Mouse (Mus musculus) heart, embryonic 11.5 days (tissue): ENCODE results near the gene Lamb3. TPM values are rescaled to one million over a fixed set of nuclear protein-coding genes. Genes with fewer than 3 reads are reported as not detected.

Source experiments
- ATAC-seq: fragments of 200-750 bp; cut with Nextera tagmentation; replicated peaks from 2 replicates; pipeline ENCODE4 v1.8.0; 2017; ENCODE audit warnings: moderate library complexity; ENCODE audit not compliant: insufficient number of reproducible peaks, low FRiP score, low TSS enrichment
- H3K27ac ChIP-seq: fragments of 300-500 bp; sonication (generic); 2 replicates; pipeline ENCODE4 v1.5.1; 2014; ENCODE audit warnings: mild to moderate bottlenecking, low read depth, low read length
- H3K27me3 ChIP-seq: fragments of 300-500 bp; sonication (generic); 2 replicates; pipeline ENCODE4 v1.6.1; 2014; ENCODE audit warnings: mild to moderate bottlenecking, low read length, mixed read lengths; ENCODE audit not compliant: control insufficient read depth, insufficient read depth
- H3K36me3 ChIP-seq: fragments of 300-500 bp; sonication (generic); 2 replicates; pipeline ENCODE4 v1.6.1; 2014; ENCODE audit warnings: mild to moderate bottlenecking, low read length, moderate library complexity, mixed read lengths; ENCODE audit not compliant: control insufficient read depth, insufficient read depth
- H3K4me1 ChIP-seq: fragments of 300-500 bp; sonication (generic); 2 replicates; pipeline ENCODE4 v1.6.1; 2014; ENCODE audit warnings: low read length; ENCODE audit not compliant: control insufficient read depth, insufficient read depth
- H3K4me2 ChIP-seq: fragments of 300-500 bp; sonication (generic); 2 replicates; pipeline ENCODE4 v1.6.1; 2014; ENCODE audit warnings: mild to moderate bottlenecking, moderate library complexity
- H3K4me3 ChIP-seq: fragments of 300-500 bp; sonication (generic); 2 replicates; pipeline ENCODE4 v1.5.1; 2014; ENCODE audit warnings: low read depth, low read length
- H3K9ac ChIP-seq: fragments of 300-500 bp; sonication (generic); 2 replicates; pipeline ENCODE4 v1.6.1; 2014; ENCODE audit warnings: mild to moderate bottlenecking, low read depth, low read length, moderate library complexity
- H3K9me3 ChIP-seq: fragments of 300-500 bp; sonication (generic); replicated peaks from 2 replicates; pipeline ENCODE4 v1.6.1; 2016; ENCODE audit warnings: low read length; ENCODE audit not compliant: control insufficient read depth
- WGBS: fragments of 180-500 bp; shearing (Covaris S2); extraction: QIAGEN DNeasy Blood & Tissue Kit; methylation state at CpG from one replicate; pipeline ENCODE4 v1.1.7; 2014; ENCODE audit not compliant: insufficient replicate concordance; 5-methylcytosine and 5-hydroxymethylcytosine counted together
- polyA plus RNA-seq: library from polyadenylated mRNA; unstranded; fragments of >200 nt; fragmentation: Nextera tagmentation; extraction: Ambion mirVana; gene quantifications from 2 replicates; pipeline ENCODE4 v1.2.1, GENCODE M21; 2014

The Lamb3 gene
- polyA plus RNA-seq, 1 experiment from 2014 or later: 0.64 TPM

- WGBS: 82% methylated on average over 2 of the region's 2 CpGs
- H3K4me1 ChIP-seq: no peaks in the 10 kb centered on the region
These were observed 80.1 kb downstream of the Lamb3 start for GRCm38 (mm10) chr1:193287578-193287977.

GRCm38 (mm10) chr1:193289076-193289475 is 81.6 kb downstream of the Lamb3 start:
- Histone ChIP-seq H3K36me3 (no peaks in the 10 kb centered on the region), H3K4me3 (no peak overlapping the region), H3K27ac (no peak overlapping the region), H3K27me3 (no peaks in the 10 kb centered on the region), H3K4me1 (no peaks in the 10 kb centered on the region), H3K9ac (no peak overlapping the region), H3K9me3 (no peaks in the 10 kb centered on the region), H3K4me2 (no peak overlapping the region)
- WGBS: 89% methylated on average over 3 of the region's 3 CpGs
- ATAC-seq: no peak

More at GRCm38 (mm10) chr1:193287578-193287977, 80.1 kb downstream of the Lamb3 start:
- no peak overlapping the region for H3K4me3 ChIP-seq
- no peaks in the 10 kb centered on the region for H3K36me3 ChIP-seq
- ATAC-seq: no peak
- no peak overlapping the region for H3K9ac ChIP-seq
- no peak overlapping the region for H3K27ac ChIP-seq
- H3K27me3 ChIP-seq: no peaks in the 10 kb centered on the region
- H3K4me2 ChIP-seq: no peak overlapping the region
- H3K9me3 ChIP-seq: no peaks in the 10 kb centered on the region

GRCm38 (mm10) chr1:193289914-193290313 is 82.4 kb downstream of the Lamb3 start:
- H3K4me2 ChIP-seq: no peak overlapping the region
- H3K4me1 ChIP-seq: no peaks in the 10 kb centered on the region
- H3K9ac ChIP-seq: no peak overlapping the region
- no peak for ATAC-seq
- H3K9me3 ChIP-seq: no peaks in the 10 kb centered on the region
- no peak overlapping the region for H3K4me3 ChIP-seq
- 69% methylated on average over 5 of the region's 5 CpGs for WGBS
- no peak overlapping the region for H3K27ac ChIP-seq
- H3K27me3 ChIP-seq: no peaks in the 10 kb centered on the region
- H3K36me3 ChIP-seq: no peaks in the 10 kb centered on the region

- no peaks in the 10 kb centered on the region for H3K36me3 ChIP-seq
- no peak overlapping the region for H3K27ac ChIP-seq
- H3K9ac ChIP-seq: no peak overlapping the region
- H3K4me1 ChIP-seq: no peaks in the 10 kb centered on the region
- H3K4me3 ChIP-seq: no peak overlapping the region
- ATAC-seq: no peak
- H3K27me3 ChIP-seq: no peaks in the 10 kb centered on the region
- no peaks in the 10 kb centered on the region for H3K9me3 ChIP-seq
- H3K4me2 ChIP-seq: no peak overlapping the region
These were observed 83.2 kb downstream of the Lamb3 start for GRCm38 (mm10) chr1:193290686-193291085.

GRCm38 (mm10) chr1:193293039-193293438 is 85.5 kb downstream of the Lamb3 start:
- H3K27ac ChIP-seq: no peak overlapping the region
- H3K36me3 ChIP-seq: no peaks in the 10 kb centered on the region
- no peak overlapping the region for H3K4me2 ChIP-seq
- no peak for ATAC-seq
- WGBS: 38% methylated on average over 2 of the region's 2 CpGs
- no peaks in the 10 kb centered on the region for H3K27me3 ChIP-seq
- no peaks in the 10 kb centered on the region for H3K9me3 ChIP-seq
- H3K9ac ChIP-seq: no peak overlapping the region
- no peak overlapping the region for H3K4me3 ChIP-seq
- no peaks in the 10 kb centered on the region for H3K4me1 ChIP-seq

GRCm38 (mm10) chr1:193293926-193294325 is 86.4 kb downstream of the Lamb3 start:
- Histone ChIP-seq H3K4me3 (no peak overlapping the region), H3K9me3 (no peaks in the 10 kb centered on the region), H3K4me2 (no peak overlapping the region), H3K36me3 (no peaks in the 10 kb centered on the region), H3K9ac (no peak overlapping the region), H3K4me1 (no peaks in the 10 kb centered on the region), H3K27ac (no peak overlapping the region), H3K27me3 (no peaks in the 10 kb centered on the region)
- no peak for ATAC-seq
- WGBS: 71% methylated on average over 3 of the region's 3 CpGs

GRCm38 (mm10) chr1:193295920-193296319 is 88.4 kb downstream of the Lamb3 start:
- 82% methylated on average over 5 of the region's 5 CpGs for WGBS
- no peak overlapping the region for H3K4me3 ChIP-seq
- no peak overlapping the region for H3K27ac ChIP-seq
- no peak overlapping the region for H3K4me2 ChIP-seq
- no peak overlapping the region for H3K9ac ChIP-seq
- no peaks in the 10 kb centered on the region for H3K27me3 ChIP-seq
- no peaks in the 10 kb centered on the region for H3K36me3 ChIP-seq
- no peaks in the 10 kb centered on the region for H3K9me3 ChIP-seq
- H3K4me1 ChIP-seq: no peaks in the 10 kb centered on the region
- no peak for ATAC-seq

- 74% methylated on average over 3 of the region's 3 CpGs for WGBS
- Histone ChIP-seq H3K9ac (no peak overlapping the region), H3K4me3 (no peak overlapping the region), H3K36me3 (no peaks in the 10 kb centered on the region), H3K9me3 (no peaks in the 10 kb centered on the region), H3K4me1 (peaks cover 5% of the 10 kb centered on the region), H3K27ac (no peak overlapping the region), H3K27me3 (peaks cover 3% of the 10 kb centered on the region; the same call in 1 of the 2 replicates), H3K4me2 (no peak overlapping the region)
- ATAC-seq: no peak
These were observed 90.8 kb downstream of the Lamb3 start for GRCm38 (mm10) chr1:193298141-193298765.

- H3K36me3 ChIP-seq: no peaks in the 10 kb centered on the region
- ATAC-seq: no peak
- peaks cover 5% of the 10 kb centered on the region for H3K4me1 ChIP-seq
- H3K27ac ChIP-seq: no peak overlapping the region
- no peak overlapping the region for H3K9ac ChIP-seq
- H3K9me3 ChIP-seq: no peaks in the 10 kb centered on the region
- 67% methylated on average over 1 of the region's 1 CpGs for WGBS
- peaks cover 3% of the 10 kb centered on the region; the same call in 1 of the 2 replicates for H3K27me3 ChIP-seq
- H3K4me3 ChIP-seq: no peak overlapping the region
- H3K4me2 ChIP-seq: no peak overlapping the region
These were observed 92.5 kb downstream of the Lamb3 start for GRCm38 (mm10) chr1:193299995-193300394.
